Mouse (Mus musculus) limb, embryonic 10.5 days (tissue): ENCODE measurements around the gene Babam1. TPM values are rescaled to one million over a fixed set of nuclear protein-coding genes. Genes with fewer than 3 reads are reported as not detected.

ENCODE experiments used
- DNase-seq: peaks from one replicate; pipeline ENCODE4 v3.0.0-alpha.2; 2017; ENCODE audit warnings: low spot score
- H3K27ac ChIP-seq: fragments of 300-500 bp; sonication (generic); 2 replicates; pipeline ENCODE4 v1.5.1; 2016; ENCODE audit warnings: mild to moderate bottlenecking
- H3K27me3 ChIP-seq: fragments of 300-500 bp; sonication (generic); 2 replicates; pipeline ENCODE4 v1.6.1; 2016; ENCODE audit warnings: low read depth, mild to moderate bottlenecking; ENCODE audit not compliant: poor library complexity, severe bottlenecking
- H3K36me3 ChIP-seq: fragments of 300-500 bp; sonication (generic); 2 replicates; pipeline ENCODE4 v1.6.1; 2016; ENCODE audit warnings: mild to moderate bottlenecking, moderate library complexity
- H3K4me1 ChIP-seq: fragments of 300-500 bp; sonication (generic); 2 replicates; pipeline ENCODE4 v1.6.1; 2016
- H3K4me3 ChIP-seq: fragments of 300-500 bp; sonication (generic); 2 replicates; pipeline ENCODE4 v1.5.1; 2016; ENCODE audit warnings: mild to moderate bottlenecking, moderate library complexity
- H3K9me3 ChIP-seq: fragments of 300-500 bp; sonication (generic); replicated peaks from 2 replicates; pipeline ENCODE4 v1.6.1; 2016; ENCODE audit warnings: mild to moderate bottlenecking
- WGBS: fragments of 180-500 bp; shearing (Covaris S2); methylation state at CpG from one replicate; pipeline ENCODE4 v1.1.7; 2016; 5-methylcytosine and 5-hydroxymethylcytosine counted together
- polyA plus RNA-seq: library from polyadenylated mRNA; unstranded; fragments of >200 nt; fragmentation: Nextera tagmentation; extraction: Ambion mirVana; gene quantifications from 2 replicates; pipeline ENCODE4 v1.2.1, GENCODE M21; 2016

Babam1 gene
- 123 and 131 TPM in 2 replicates for polyA plus RNA-seq

DNA sequence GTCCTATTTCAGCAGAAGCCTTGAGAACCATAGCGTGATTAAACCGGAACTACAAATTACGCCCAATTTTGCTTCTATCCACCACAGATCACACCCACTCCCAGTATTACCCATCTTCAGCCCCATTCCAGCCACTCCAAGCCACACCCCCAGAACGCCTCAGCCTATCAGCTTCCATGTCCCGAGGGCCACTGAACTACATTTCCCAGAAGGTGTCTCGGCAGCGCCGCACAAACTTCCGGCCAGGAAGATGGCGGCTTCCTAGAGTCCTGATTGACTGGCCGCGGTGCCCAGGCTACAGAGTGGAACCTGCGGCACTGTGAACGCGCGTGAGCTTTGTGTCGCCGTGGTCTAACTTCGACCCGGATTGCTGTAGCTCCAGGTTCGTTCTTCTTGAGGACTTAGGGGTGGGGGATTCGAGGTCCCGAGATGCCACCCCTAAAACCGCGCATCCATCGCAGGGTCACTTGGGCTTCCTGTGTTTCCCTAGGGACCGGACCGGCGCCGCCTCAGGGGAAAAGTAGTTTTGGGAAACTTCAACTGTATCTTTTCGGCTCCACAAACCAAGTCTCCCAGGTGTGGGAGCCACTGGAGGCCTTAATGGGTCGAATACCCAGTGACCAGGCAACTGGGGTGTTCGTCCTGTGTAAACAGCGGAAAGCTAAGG lies at the start of gene Babam1:
Gene Babam1, plus strand, starts transcription at position 223 of the 667 bp plus-strand sequence.
- H3K9me3 ChIP-seq = no peaks in the 10 kb centered on the region
- peak; percentile 90 for DNase-seq
- peak within 1 kb of the TSS; percentile 88 for H3K27ac ChIP-seq
- H3K4me1 ChIP-seq = peaks cover 24% of the 10 kb centered on the region
- no peaks in the 10 kb centered on the region for H3K27me3 ChIP-seq
- peak within 1 kb of the TSS; percentile 85 for H3K4me3 ChIP-seq
- under 1% methylated on average over 34 of the region's 34 CpGs for WGBS
- peaks cover 29% of the 10 kb centered on the region for H3K36me3 ChIP-seq

DNA sequence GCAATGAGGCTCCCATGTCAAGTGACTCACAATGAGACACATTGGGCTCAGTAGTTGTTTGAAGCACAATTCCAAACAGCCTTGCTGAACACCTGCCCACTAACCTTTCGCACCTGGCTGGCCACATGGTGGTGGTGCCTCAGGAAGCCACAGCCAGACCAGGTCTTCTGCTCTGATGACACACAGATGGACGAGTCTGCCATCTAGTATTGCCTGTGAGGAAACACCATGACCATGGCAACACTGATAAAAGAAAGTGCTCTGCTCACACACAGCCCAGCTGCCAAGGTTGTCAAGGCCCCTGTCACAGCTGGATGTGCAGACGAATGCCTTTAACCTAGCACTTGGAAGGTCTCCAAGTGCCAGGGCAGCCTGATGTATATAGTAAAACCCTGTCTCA lies 45.5 kb upstream of the Babam1 start:
- WGBS = 81% methylated on average over 3 of the region's 3 CpGs
- no peaks in the 10 kb centered on the region for H3K9me3 ChIP-seq
- H3K4me3 ChIP-seq = no peak overlapping the region
- peaks cover 98% of the 10 kb centered on the region for H3K36me3 ChIP-seq
- DNase-seq = no peak
- no peaks in the 10 kb centered on the region for H3K4me1 ChIP-seq
- H3K27ac ChIP-seq = no peak overlapping the region
- H3K27me3 ChIP-seq = no peaks in the 10 kb centered on the region

DNA sequence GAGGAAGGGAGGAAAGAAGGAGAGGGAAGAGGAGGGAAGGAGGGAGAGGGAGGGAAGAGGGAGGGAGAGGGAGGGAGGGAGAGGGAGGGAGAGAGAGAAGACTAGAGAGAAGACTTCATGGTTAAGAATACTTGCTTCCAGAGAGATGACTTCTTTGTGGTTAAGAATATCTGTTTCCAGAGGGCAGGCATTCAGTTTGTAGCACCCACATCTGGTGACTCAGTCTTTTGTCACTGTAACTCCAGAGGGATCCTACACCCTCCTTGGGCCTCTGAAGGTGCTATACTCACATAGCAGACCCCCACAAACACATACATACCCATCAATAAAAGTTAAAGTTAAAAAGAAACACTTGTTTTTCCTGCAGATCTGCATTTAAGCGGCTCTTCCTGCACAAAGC lies 45.1 kb upstream of the Babam1 start:
- DNase-seq = no peak
- H3K36me3 ChIP-seq = peaks cover 98% of the 10 kb centered on the region
- H3K27ac ChIP-seq = no peak overlapping the region
- WGBS = 89% methylated on average over 1 of the region's 1 CpGs
- H3K9me3 ChIP-seq = no peaks in the 10 kb centered on the region
- no peaks in the 10 kb centered on the region for H3K4me1 ChIP-seq
- H3K27me3 ChIP-seq = no peaks in the 10 kb centered on the region
- no peak overlapping the region for H3K4me3 ChIP-seq

DNA sequence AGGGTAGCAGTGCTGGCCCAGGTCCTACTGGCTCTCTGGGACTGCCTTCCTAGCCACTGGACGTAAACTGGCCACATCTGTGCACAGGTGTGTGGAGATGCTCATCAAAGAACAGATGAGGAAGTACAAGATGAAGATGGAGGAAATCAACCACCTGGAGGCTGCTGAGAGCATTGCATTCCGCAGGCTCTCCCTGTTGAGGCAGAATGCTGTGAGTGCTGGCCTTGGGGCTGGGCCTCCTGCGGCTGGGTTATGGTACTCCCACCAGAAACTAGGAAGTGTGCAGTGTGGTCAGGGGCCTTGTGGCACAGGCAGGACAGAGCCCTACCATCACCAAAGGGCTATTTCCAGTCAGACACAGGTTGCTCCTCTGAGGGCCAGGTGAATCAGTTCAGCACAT lies 38.6 kb upstream of the Babam1 start:
- Histone ChIP-seq H3K9me3 (no peaks in the 10 kb centered on the region), H3K36me3 (peaks cover 77% of the 10 kb centered on the region), H3K27ac (no peak overlapping the region), H3K4me3 (no peak overlapping the region), H3K4me1 (no peaks in the 10 kb centered on the region), H3K27me3 (no peaks in the 10 kb centered on the region)
- WGBS = 90% methylated on average over 3 of the region's 3 CpGs
- no peak for DNase-seq

DNA sequence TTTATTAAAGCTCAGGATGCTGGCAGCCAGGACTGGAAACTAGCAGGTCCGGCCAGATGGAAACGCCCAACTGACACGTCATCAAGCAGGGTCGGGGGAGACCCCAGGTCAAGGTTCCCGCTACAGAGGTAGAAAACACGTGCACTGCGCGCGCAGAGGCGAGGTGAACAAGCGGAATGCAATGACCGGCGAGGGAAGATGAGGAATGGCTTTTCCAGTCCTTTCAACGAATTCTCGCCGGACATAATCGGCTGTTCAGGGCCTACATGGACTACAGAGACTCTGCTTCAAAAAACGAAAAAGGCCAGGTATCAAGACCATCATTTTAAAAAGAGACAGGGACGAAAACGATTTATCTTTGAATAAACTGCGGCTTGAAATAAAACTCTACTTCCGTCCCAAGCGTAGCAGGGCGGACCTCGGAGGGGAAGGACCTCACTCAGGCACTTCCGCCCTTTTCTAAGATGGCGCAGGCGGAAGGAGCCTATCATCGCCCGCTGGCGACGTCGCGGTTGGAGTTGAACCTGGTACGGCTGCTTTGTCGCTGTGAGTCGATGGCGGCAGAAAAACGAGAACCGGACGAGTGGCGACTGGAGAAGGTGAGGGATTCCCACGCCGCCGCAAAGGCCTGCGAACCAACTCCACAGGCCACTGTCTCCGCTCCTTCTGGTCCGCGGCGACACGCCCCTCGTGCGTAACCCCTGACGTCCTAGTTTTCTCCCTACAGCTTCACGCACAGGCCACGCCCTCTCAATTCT lies 29.7 kb upstream of the Babam1 start, which contains the start of gene Use1:
Gene Use1, plus strand, starts transcription at position 78 of the 758 bp plus-strand sequence.
- DNase-seq = peak; percentile 91
- peak within 1 kb of the TSS; percentile 73 for H3K4me3 ChIP-seq
- no peaks in the 10 kb centered on the region for H3K9me3 ChIP-seq
- WGBS = under 1% methylated on average over 56 of the region's 56 CpGs
- peaks cover 19% of the 10 kb centered on the region for H3K36me3 ChIP-seq
- H3K27me3 ChIP-seq = no peaks in the 10 kb centered on the region
- peaks cover 30% of the 10 kb centered on the region for H3K4me1 ChIP-seq
- peak within 1 kb of the TSS; percentile 90 for H3K27ac ChIP-seq

DNA sequence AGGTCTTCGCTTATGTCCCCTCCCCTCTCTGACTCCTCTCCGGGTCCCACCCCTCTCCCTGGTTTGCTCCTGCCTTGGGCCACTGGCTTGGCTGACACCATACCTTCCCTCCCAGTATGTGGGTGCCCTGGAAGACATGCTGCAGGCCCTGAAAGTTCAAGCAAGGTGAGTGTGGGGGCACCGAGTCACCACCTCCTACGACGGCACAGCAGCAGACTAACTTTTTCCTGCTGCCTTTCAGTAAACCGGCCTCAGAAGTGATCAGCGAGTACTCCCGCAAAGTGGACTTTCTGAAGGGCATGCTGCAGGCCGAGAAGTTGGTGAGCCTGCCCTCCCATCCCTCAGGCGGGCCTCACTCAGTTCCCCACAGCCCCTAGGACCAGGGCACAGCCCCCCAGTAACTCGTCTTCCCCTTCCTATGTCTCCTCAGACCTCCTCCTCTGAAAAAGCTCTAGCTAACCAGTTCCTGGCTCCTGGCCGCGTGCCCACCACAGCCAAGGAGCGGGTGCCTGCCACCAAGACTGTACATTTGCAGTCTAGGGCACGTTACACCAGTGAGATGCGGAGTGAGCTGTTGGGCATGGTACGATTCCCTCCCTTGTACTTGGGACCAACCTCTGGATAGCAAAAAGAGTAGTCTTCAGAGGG lies 29.0 kb upstream of the Babam1 start:
- Histone ChIP-seq H3K4me3 (peak overlapping the region; percentile 73), H3K4me1 (peaks cover 30% of the 10 kb centered on the region), H3K9me3 (no peaks in the 10 kb centered on the region), H3K27me3 (no peaks in the 10 kb centered on the region), H3K27ac (peak overlapping the region; percentile 90), H3K36me3 (peaks cover 23% of the 10 kb centered on the region)
- WGBS = 54% methylated on average over 17 of the region's 17 CpGs
- DNase-seq = no peak

DNA sequence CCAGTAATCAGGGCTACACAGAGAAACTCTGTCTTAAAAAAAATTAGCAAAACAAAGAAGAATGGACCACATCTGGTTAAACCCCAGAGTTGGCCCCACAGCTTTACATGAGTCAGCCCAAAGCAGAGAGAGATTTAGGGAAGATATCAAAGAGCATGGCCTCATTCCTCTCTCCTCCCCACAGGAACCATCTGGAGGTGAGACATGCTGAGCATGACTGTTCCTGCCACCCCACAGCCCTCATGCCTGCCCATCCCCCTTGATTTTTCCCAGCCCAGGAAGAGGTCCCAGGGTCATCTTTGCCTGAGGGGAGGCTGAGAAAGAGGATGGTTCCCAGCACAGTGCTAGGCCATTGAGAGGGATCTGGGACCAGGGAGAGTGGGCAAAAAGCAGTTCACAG lies 28.3 kb upstream of the Babam1 start:
- H3K9me3 ChIP-seq = no peaks in the 10 kb centered on the region
- H3K27ac ChIP-seq = peak overlapping the region; percentile 90; the same call in 1 of the 2 replicates
- H3K4me1 ChIP-seq = peaks cover 30% of the 10 kb centered on the region
- DNase-seq = no peak
- H3K27me3 ChIP-seq = no peaks in the 10 kb centered on the region
- peaks cover 30% of the 10 kb centered on the region for H3K36me3 ChIP-seq
- H3K4me3 ChIP-seq = peak overlapping the region; percentile 73; the same call in 1 of the 2 replicates

DNA sequence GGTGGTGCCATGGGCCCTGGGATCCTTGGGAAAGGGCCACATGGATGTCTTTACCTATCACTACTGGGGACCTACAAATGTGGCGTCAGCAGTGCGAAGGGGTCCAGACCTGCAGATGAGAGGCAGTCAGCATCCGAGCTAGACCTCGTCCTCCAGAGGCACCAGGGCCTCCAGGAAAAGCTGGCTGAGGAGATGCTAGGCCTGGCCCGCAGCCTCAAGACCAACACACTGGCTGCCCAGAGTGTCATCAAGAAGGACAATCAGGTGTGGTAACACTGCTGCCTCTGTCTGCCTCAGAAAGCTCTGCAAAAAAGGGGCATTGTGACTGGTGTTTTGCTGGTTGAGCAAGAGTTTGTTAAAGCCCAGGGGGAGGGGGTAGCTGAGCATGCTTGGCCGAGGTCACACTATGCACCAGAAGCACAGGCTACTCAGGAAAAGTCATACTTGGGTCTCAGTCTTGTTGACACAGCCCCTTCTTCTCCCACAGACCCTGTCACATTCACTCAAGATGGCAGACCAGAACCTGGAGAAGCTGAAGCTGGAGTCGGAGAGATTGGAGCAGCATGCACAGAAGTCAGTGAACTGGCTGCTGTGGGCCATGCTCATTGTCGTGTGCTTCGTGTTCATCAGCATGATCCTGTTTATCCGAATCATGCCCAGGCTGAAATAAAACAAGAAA lies 27.5 kb upstream of the Babam1 start:
- DNase-seq = no peak
- H3K27ac ChIP-seq = no peak overlapping the region
- H3K4me3 ChIP-seq = 0 out of 2 replicates have a peak overlapping the region, but pooled peaks have one; percentile 2
- 92% methylated on average over 10 of the region's 10 CpGs for WGBS
- peaks cover 30% of the 10 kb centered on the region for H3K4me1 ChIP-seq
- H3K36me3 ChIP-seq = peaks cover 38% of the 10 kb centered on the region
- H3K9me3 ChIP-seq = no peaks in the 10 kb centered on the region
- no peaks in the 10 kb centered on the region for H3K27me3 ChIP-seq

DNA sequence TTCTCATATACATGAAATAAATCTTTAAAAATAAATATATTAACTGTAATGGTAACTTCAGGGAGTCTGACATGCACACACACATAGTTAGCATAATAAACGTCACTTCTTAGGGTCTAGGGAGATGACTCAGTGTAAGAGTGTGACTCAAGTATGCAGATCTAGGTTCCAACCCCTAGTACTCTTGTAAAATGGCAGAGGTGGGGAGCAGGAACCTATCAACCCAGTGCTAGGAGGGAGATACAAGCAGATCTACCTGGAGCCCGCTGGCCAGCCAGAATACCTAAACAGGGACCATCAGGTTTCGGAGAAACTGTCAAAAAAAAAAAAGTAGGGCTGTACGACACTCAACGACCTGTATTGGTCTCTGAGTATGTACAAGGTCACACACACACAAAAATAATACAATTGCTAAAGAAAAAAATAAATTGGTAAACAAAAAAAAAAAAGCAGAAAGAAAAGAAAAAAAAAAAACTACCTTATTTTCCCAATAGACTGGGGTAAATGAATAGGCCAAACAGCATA lies 25.9 kb upstream of the Babam1 start:
- H3K36me3 ChIP-seq = peaks cover 54% of the 10 kb centered on the region
- no peaks in the 10 kb centered on the region for H3K27me3 ChIP-seq
- WGBS = 27% methylated on average over 5 of the region's 5 CpGs
- peaks cover 44% of the 10 kb centered on the region for H3K4me1 ChIP-seq
- no peak for DNase-seq
- H3K27ac ChIP-seq = peak overlapping the region; percentile 79; the same call in 1 of the 2 replicates
- no peaks in the 10 kb centered on the region for H3K9me3 ChIP-seq
- H3K4me3 ChIP-seq = peak overlapping the region; percentile 77

DNA sequence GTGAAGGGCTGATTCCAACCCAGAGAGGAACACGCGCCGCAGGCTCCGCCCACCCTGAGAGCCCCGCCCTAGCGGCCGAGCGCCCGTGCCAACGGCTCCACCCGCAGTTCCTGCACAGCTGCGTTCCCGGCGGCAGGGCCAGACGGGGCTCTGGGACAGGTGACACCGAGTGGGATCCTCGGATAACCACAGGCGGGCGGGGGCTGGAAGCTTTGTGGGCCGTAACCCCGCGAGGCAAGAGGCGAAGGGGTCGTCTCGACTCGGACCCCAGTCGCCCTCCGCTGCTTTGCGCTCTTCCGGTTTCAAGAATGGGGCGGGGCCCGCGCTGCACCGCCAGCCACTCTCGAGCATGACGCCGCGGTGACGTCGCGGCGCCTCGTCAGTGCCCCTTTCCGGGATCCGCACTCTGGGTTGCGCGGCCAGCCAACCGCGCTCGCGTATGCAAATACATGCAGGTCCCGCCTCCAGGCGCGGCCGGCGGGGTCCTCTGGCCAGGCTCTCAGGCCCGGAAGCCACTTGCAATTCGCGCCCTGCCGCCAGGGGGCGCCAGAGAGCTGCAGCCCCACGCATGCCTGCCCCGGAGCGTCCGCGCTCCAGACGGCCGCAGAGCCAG lies 25.3 kb upstream of the Babam1 start, which contains the start of gene Ocel1:
Gene Ocel1, plus strand, starts transcription at position 63 of the 613 bp plus-strand sequence.
- H3K9me3 ChIP-seq = no peaks in the 10 kb centered on the region
- peak within 1 kb of the TSS; percentile 77 for H3K4me3 ChIP-seq
- peak; percentile 98 for DNase-seq
- WGBS = 2% methylated on average over 67 of the region's 68 CpGs
- peak within 1 kb of the TSS; percentile 79 for H3K27ac ChIP-seq
- 0 out of 2 replicates have a peak, but pooled peaks cover 3% of the 10 kb centered on the region for H3K27me3 ChIP-seq
- peaks cover 45% of the 10 kb centered on the region for H3K4me1 ChIP-seq
- peaks cover 60% of the 10 kb centered on the region for H3K36me3 ChIP-seq

DNA sequence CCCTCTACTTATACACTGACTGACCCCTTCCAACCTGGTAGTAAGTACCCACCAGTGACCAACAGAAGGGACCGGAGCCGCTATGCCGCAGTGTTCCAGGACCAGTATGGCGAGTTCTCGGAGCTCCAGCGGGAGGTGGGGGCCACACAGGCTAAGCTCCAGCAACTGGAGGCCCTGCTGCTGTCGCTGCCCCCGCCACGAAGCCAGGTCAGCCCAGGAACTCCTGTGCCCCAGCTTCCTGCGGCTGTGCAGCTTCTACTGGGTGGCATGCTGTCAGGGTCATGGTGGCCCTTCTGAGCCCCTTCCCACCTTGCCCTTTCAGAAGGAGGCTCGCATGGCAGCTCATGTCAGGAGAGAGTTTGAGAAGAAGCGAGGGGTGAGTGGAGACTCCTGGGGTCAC lies 24.2 kb upstream of the Babam1 start:
- Histone ChIP-seq H3K9me3 (no peaks in the 10 kb centered on the region), H3K27me3 (0 out of 2 replicates have a peak, but pooled peaks cover 14% of the 10 kb centered on the region), H3K4me1 (peaks cover 51% of the 10 kb centered on the region), H3K27ac (no peak overlapping the region), H3K4me3 (no peak overlapping the region), H3K36me3 (peaks cover 70% of the 10 kb centered on the region)
- 87% methylated on average over 12 of the region's 12 CpGs for WGBS
- DNase-seq = peak; percentile 38

DNA sequence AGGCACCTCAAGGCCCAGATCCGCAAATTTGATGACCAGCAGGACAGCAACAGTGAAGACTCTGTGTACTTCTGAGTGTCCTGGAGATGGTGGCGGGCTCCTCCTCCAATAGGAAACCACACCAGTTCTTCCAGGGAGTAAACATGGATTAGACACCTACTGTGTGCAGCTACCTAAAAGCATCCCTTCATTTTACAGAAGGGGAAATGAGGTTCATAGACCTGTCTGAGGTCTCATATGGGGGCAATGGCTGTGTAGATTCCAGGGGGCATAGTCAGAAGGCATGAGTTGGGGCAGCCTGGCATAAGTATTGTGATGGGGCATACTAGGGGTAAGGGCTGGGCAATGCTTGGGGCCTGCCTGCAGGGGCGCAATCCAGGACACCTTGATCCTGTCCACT lies 23.7 kb upstream of the Babam1 start:
- H3K36me3 ChIP-seq = peaks cover 76% of the 10 kb centered on the region
- 0 out of 2 replicates have a peak, but pooled peaks cover 19% of the 10 kb centered on the region for H3K27me3 ChIP-seq
- H3K4me1 ChIP-seq = peaks cover 46% of the 10 kb centered on the region
- no peaks in the 10 kb centered on the region for H3K9me3 ChIP-seq
- no peak for DNase-seq
- no peak overlapping the region for H3K27ac ChIP-seq
- WGBS = 91% methylated on average over 3 of the region's 3 CpGs
- no peak overlapping the region for H3K4me3 ChIP-seq
